Mouse (Mus musculus) thymus, adult 2 months (tissue): ENCODE data around the gene Rfk.

Experiments
- CTCF ChIP-seq: fragments of 200-500 bp; IDR thresholded peaks from 2 replicates; pipeline ENCODE4 v1.5.1; 2012; ENCODE audit warnings: mild to moderate bottlenecking, control low read depth, low read length, moderate library complexity, borderline replicate concordance; ENCODE audit not compliant: control insufficient read depth, poor library complexity, insufficient read depth; ENCODE audit errors: extremely low read depth
- POLR2A ChIP-seq: fragments of 200-500 bp; IDR thresholded peaks from 2 replicates; pipeline ENCODE4 v1.6.1; 2012; ENCODE audit warnings: mild to moderate bottlenecking, low read length, control low read depth, moderate library complexity; ENCODE audit not compliant: control insufficient read depth, poor library complexity, insufficient read depth; ENCODE audit errors: extremely low read depth

- TF ChIP-seq CTCF (no peak), POLR2A (no peak)
Measured at GRCm38 (mm10) chr19:17436651-17437050, 42.8 kb downstream of the Rfk start.
